Mouse (Mus musculus) lung, postnatal 0 days (tissue): ENCODE measurements at regions not wholly inside any gene's neighbourhood (a gene's known extent, or its start where the extent isn't known, plus 50 kb on each side); places are given as distances from the start of the nearest gene placed in this dataset.
A peak's percentile ranks its signal among the peaks of the same experiment; 100 is the strongest.
"Not testable (repeated sequence)": the region's sequence is repeated elsewhere in the genome, so short reads cannot be mapped to it uniquely, and the experiment has no call there.

Experiments used
- ATAC-seq: fragments of 200-750 bp; cut with Nextera tagmentation; 2 replicates; pipeline ENCODE4 v1.8.0; 2017; ENCODE audit warnings: moderate library complexity
- DNase-seq: peaks from one replicate; pipeline ENCODE4 v3.0.0-alpha.2; 2016; ENCODE audit warnings: low spot score
- H3K27ac ChIP-seq: fragments of 300-500 bp; sonication (generic); 2 replicates; pipeline ENCODE4 v1.5.1; 2014; ENCODE audit warnings: antibody characterized with exemption, mild to moderate bottlenecking, low read length, mixed read lengths
- H3K27me3 ChIP-seq: fragments of 300-500 bp; sonication (generic); replicated peaks from 2 replicates; pipeline ENCODE4 v1.6.1; 2014; ENCODE audit warnings: low read length, mixed read lengths; ENCODE audit not compliant: insufficient read depth
- H3K36me3 ChIP-seq: fragments of 300-500 bp; sonication (generic); 2 replicates; pipeline ENCODE4 v1.6.1; 2014; ENCODE audit warnings: low read length, mixed read lengths; ENCODE audit not compliant: insufficient read depth
- H3K4me1 ChIP-seq: fragments of 300-500 bp; sonication (generic); 2 replicates; pipeline ENCODE4 v1.6.1; 2014; ENCODE audit warnings: antibody characterized with exemption, low read depth, low read length, mixed read lengths; ENCODE audit not compliant: insufficient read depth
- H3K4me2 ChIP-seq: fragments of 300-500 bp; sonication (generic); replicated peaks from 2 replicates; pipeline ENCODE4 v1.6.1; 2014; ENCODE audit warnings: low read depth, mild to moderate bottlenecking, low read length, moderate library complexity, mixed read lengths
- H3K4me3 ChIP-seq: fragments of 300-500 bp; sonication (generic); 2 replicates; pipeline ENCODE4 v1.5.1; 2014; ENCODE audit warnings: low read depth, low read length
- H3K9ac ChIP-seq: fragments of 300-500 bp; sonication (generic); replicated peaks from 2 replicates; pipeline ENCODE4 v1.6.1; 2014; ENCODE audit warnings: low read depth, mild to moderate bottlenecking
- H3K9me3 ChIP-seq: fragments of 300-500 bp; sonication (generic); 2 replicates; pipeline ENCODE4 v1.6.1; 2016; ENCODE audit warnings: low read length, mixed read lengths
- CTCF ChIP-seq: IDR thresholded peaks from 2 replicates; pipeline ENCODE4 v1.5.1; 2016; ENCODE audit warnings: antibody characterized with exemption, mild to moderate bottlenecking
- EP300 ChIP-seq: IDR thresholded peaks from 2 replicates; pipeline ENCODE4 v1.6.1; 2016; ENCODE audit warnings: antibody characterized with exemption, mild to moderate bottlenecking, control low read depth
- WGBS: fragments of 180-500 bp; shearing (Covaris S2); extraction: QIAGEN DNeasy Blood & Tissue Kit; methylation state at CpG from one replicate; pipeline ENCODE4 v1.1.7; 2014; 5-methylcytosine and 5-hydroxymethylcytosine counted together

DNA sequence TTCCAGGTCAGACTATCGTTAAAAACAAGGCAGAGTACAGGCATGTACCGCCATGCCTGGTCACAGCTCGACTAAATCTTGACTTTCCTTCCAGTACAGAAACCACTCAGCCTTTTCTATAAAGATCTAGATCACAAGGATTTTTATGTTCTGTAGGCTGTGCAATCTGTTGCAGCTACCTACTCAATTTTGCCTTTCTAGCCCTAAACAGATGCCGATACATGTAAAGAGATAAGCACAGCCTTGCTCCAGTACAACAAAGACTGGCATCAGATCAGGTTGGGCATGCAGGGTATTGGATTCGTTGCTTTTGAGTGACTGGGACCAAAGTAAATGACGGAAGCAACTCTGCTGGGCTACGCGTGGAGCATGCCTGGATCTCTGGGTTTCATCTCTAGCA is 411.9 kb upstream of the Auts2 start:
- no peak for DNase-seq
- no peaks in the 10 kb centered on the region for H3K27me3 ChIP-seq
- ATAC-seq: no peak
- H3K9ac ChIP-seq: no peak overlapping the region
- no peak overlapping the region for H3K4me2 ChIP-seq
- 92% methylated on average over 8 of the region's 8 CpGs for WGBS
- no peak overlapping the region for H3K4me3 ChIP-seq
- no peak for TF ChIP-seq EP300
- TF ChIP-seq CTCF: no peak
- no peaks in the 10 kb centered on the region for H3K9me3 ChIP-seq
- no peaks in the 10 kb centered on the region for H3K36me3 ChIP-seq
- no peak overlapping the region for H3K27ac ChIP-seq
- no peaks in the 10 kb centered on the region for H3K4me1 ChIP-seq

- H3K9ac ChIP-seq: no peak overlapping the region
- H3K36me3 ChIP-seq: no peaks in the 10 kb centered on the region
- H3K27me3 ChIP-seq: no peaks in the 10 kb centered on the region
- no peaks in the 10 kb centered on the region for H3K9me3 ChIP-seq
- WGBS: 65% methylated on average over 9 of the region's 9 CpGs
- TF ChIP-seq EP300: no peak
- no peak for TF ChIP-seq CTCF
- H3K4me1 ChIP-seq: no peaks in the 10 kb centered on the region
- H3K27ac ChIP-seq: no peak overlapping the region
- no peak for DNase-seq
- ATAC-seq: no peak
- no peak overlapping the region for H3K4me3 ChIP-seq
- H3K4me2 ChIP-seq: no peak overlapping the region
Observed at GRCm38 (mm10) chr5:132933439-132933980, 390.4 kb upstream of the Auts2 start.

DNA sequence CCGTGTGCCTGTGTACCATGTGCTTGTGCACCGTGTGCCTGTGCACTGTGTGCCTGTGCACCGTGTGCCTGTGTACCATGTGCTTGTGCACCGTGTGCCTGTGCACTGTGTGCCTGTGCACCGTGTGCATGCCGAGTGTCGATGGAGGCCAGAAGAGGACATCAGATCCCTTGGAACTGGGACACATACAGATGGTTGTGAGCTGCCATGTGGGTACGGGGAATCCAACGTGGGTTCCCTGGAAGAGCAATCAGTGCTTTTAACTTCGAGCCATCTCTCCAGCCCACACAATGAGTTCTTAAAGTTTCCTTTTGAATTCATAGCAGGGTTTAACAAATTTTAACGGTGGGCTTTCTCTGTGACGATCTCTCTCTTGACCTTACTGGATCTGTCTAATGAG is 386.8 kb upstream of the Auts2 start:
- H3K9ac ChIP-seq, H3K27me3 ChIP-seq, H3K9me3 ChIP-seq, H3K27ac ChIP-seq, ATAC-seq, H3K4me1 ChIP-seq, H3K4me3 ChIP-seq, H3K36me3 ChIP-seq, DNase-seq, H3K4me2 ChIP-seq: not testable (repeated sequence)
- WGBS: 82% methylated on average over 12 of the region's 12 CpGs

- H3K4me2 ChIP-seq: no peak overlapping the region
- ATAC-seq: peak; percentile 57
- H3K4me1 ChIP-seq: no peaks in the 10 kb centered on the region
Observed at GRCm38 (mm10) chr5:132923365-132923764, 380.2 kb upstream of the Auts2 start.

GRCm38 (mm10) chr5:132909056-132909455 is 365.9 kb upstream of the Auts2 start:
- H3K27me3 ChIP-seq: no peaks in the 10 kb centered on the region
- 43% methylated on average over 2 of the region's 2 CpGs for WGBS
- no peak overlapping the region for H3K4me2 ChIP-seq
- no peak overlapping the region for H3K27ac ChIP-seq
- no peak for ATAC-seq
- TF ChIP-seq CTCF (no peak), EP300 (no peak)
- no peak overlapping the region for H3K4me3 ChIP-seq
- no peak overlapping the region for H3K9ac ChIP-seq
- no peaks in the 10 kb centered on the region for H3K9me3 ChIP-seq
- DNase-seq: no peak
- H3K36me3 ChIP-seq: no peaks in the 10 kb centered on the region
- H3K4me1 ChIP-seq: no peaks in the 10 kb centered on the region

More at GRCm38 (mm10) chr5:132923365-132923764, 380.2 kb upstream of the Auts2 start:
- Histone ChIP-seq H3K27ac (no peak overlapping the region), H3K36me3 (no peaks in the 10 kb centered on the region), H3K27me3 (no peaks in the 10 kb centered on the region), H3K9ac (no peak overlapping the region), H3K4me3 (no peak overlapping the region), H3K9me3 (no peaks in the 10 kb centered on the region)
- DNase-seq: peak; percentile 24
- WGBS: 2% methylated on average over 4 of the region's 4 CpGs
- no peak for TF ChIP-seq EP300
- TF ChIP-seq CTCF: no peak

- Histone ChIP-seq H3K27me3 (no peaks in the 10 kb centered on the region), H3K27ac (no peak overlapping the region), H3K4me1 (no peaks in the 10 kb centered on the region), H3K9ac (no peak overlapping the region), H3K4me3 (no peak overlapping the region), H3K36me3 (no peaks in the 10 kb centered on the region), H3K4me2 (no peak overlapping the region), H3K9me3 (no peaks in the 10 kb centered on the region)
- no peak for TF ChIP-seq CTCF
- DNase-seq: no peak
- no peak for ATAC-seq
- 76% methylated on average over 8 of the region's 8 CpGs for WGBS
Observed at GRCm38 (mm10) chr5:132908220-132908619, 365.1 kb upstream of the Auts2 start.

GRCm38 (mm10) chr5:132892591-132892990 is 349.4 kb upstream of the Auts2 start:
- ATAC-seq (no peak), DNase-seq (no peak)
- Histone ChIP-seq H3K9ac (no peak overlapping the region), H3K9me3 (no peaks in the 10 kb centered on the region), H3K4me2 (no peak overlapping the region), H3K27me3 (no peaks in the 10 kb centered on the region), H3K36me3 (no peaks in the 10 kb centered on the region), H3K4me1 (no peaks in the 10 kb centered on the region), H3K27ac (no peak overlapping the region), H3K4me3 (no peak overlapping the region)
- TF ChIP-seq CTCF (no peak), EP300 (no peak)
- WGBS: 63% methylated on average over 1 of the region's 1 CpGs
